Mouse (Mus musculus) embryonic facial prominence, embryonic 12.5 days (tissue): ENCODE results near the gene Morn3. TPM values are rescaled to one million over a fixed set of nuclear protein-coding genes. Genes with fewer than 3 reads are reported as not detected.

ENCODE experiments used
- ATAC-seq: fragments of 200-750 bp; cut with Nextera tagmentation; 2 replicates; pipeline ENCODE4 v1.8.0; 2017; ENCODE audit not compliant: insufficient number of reproducible peaks, insufficient read depth, low FRiP score, low TSS enrichment
- H3K27ac ChIP-seq: fragments of 300-500 bp; sonication (generic); 2 replicates; pipeline ENCODE4 v1.5.1; 2016; ENCODE audit warnings: mild to moderate bottlenecking
- H3K27me3 ChIP-seq: fragments of 300-500 bp; sonication (generic); 2 replicates; pipeline ENCODE4 v1.6.1; 2016; ENCODE audit warnings: mild to moderate bottlenecking, moderate library complexity
- H3K36me3 ChIP-seq: fragments of 300-500 bp; sonication (generic); 2 replicates; pipeline ENCODE4 v1.6.1; 2016; ENCODE audit warnings: mild to moderate bottlenecking
- H3K4me1 ChIP-seq: fragments of 300-500 bp; sonication (generic); 2 replicates; pipeline ENCODE4 v1.6.1; 2016
- H3K4me2 ChIP-seq: fragments of 300-500 bp; sonication (generic); replicated peaks from 2 replicates; pipeline ENCODE4 v1.6.1; 2016; ENCODE audit warnings: mild to moderate bottlenecking, moderate library complexity
- H3K4me3 ChIP-seq: fragments of 300-500 bp; sonication (generic); 2 replicates; pipeline ENCODE4 v1.5.1; 2016; ENCODE audit warnings: mild to moderate bottlenecking
- H3K9ac ChIP-seq: fragments of 300-500 bp; sonication (generic); 2 replicates; pipeline ENCODE4 v1.6.1; 2016; ENCODE audit warnings: mild to moderate bottlenecking, moderate library complexity
- H3K9me3 ChIP-seq: fragments of 300-500 bp; sonication (generic); 2 replicates; pipeline ENCODE4 v1.6.1; 2016; ENCODE audit warnings: mild to moderate bottlenecking, moderate library complexity
- whole genome bisulfite sequencing: fragments of 180-500 bp; shearing (Covaris S2); methylation state at CpG from one replicate; pipeline ENCODE4 v1.1.7; 2016; 5-methylcytosine and 5-hydroxymethylcytosine counted together
- polyA plus RNA-seq: library from polyadenylated mRNA; unstranded; fragments of >200 nt; fragmentation: Nextera tagmentation; extraction: Ambion mirVana; gene quantifications from 2 replicates; pipeline ENCODE4 v1.2.1, GENCODE M21; 2016

Gene Morn3
- polyA plus RNA-seq = not detected in 2 replicates

- Histone ChIP-seq H3K4me2 (no peak within 1 kb of the TSS), H3K27me3 (no peaks in the 10 kb centered on the region), H3K4me3 (no peak within 1 kb of the TSS), H3K36me3 (no peaks in the 10 kb centered on the region), H3K9ac (no peak within 1 kb of the TSS), H3K9me3 (no peaks in the 10 kb centered on the region), H3K27ac (no peak within 1 kb of the TSS), H3K4me1 (peaks cover 7% of the 10 kb centered on the region; the same call in 1 of the 2 replicates)
- 78% methylated on average over 3 of the region's 3 CpGs for WGBS
- no peak for ATAC-seq
These were observed at the start of gene Morn3 for GRCm38 (mm10) chr5:123046916-123047315. Gene Morn3, minus strand, starts transcription at chr5:123047016.

GRCm38 (mm10) chr5:123096299-123096698 is 49.5 kb upstream of the Morn3 start:
- Histone ChIP-seq H3K4me3 (no peak overlapping the region), H3K9me3 (no peaks in the 10 kb centered on the region), H3K27me3 (no peaks in the 10 kb centered on the region), H3K4me1 (no peaks in the 10 kb centered on the region), H3K9ac (no peak overlapping the region), H3K36me3 (peaks cover 15% of the 10 kb centered on the region; the same call in 1 of the 2 replicates), H3K4me2 (no peak overlapping the region), H3K27ac (no peak overlapping the region)
- 86% methylated on average over 8 of the region's 8 CpGs for WGBS
- ATAC-seq = no peak

- Histone ChIP-seq H3K4me1 (no peaks in the 10 kb centered on the region), H3K9me3 (no peaks in the 10 kb centered on the region)
These were observed 47.6 kb upstream of the Morn3 start for GRCm38 (mm10) chr5:123094238-123094991.

GRCm38 (mm10) chr5:123093077-123093633 is 46.3 kb upstream of the Morn3 start:
- H3K36me3 ChIP-seq = no peaks in the 10 kb centered on the region
- no peak overlapping the region for H3K27ac ChIP-seq
- no peak overlapping the region for H3K9ac ChIP-seq
- 82% methylated on average over 14 of the region's 14 CpGs for WGBS
- no peak overlapping the region for H3K4me2 ChIP-seq
- H3K4me3 ChIP-seq = no peak overlapping the region
- ATAC-seq = no peak
- no peaks in the 10 kb centered on the region for H3K27me3 ChIP-seq
- no peaks in the 10 kb centered on the region for H3K4me1 ChIP-seq
- H3K9me3 ChIP-seq = no peaks in the 10 kb centered on the region

More at GRCm38 (mm10) chr5:123094238-123094991, 47.6 kb upstream of the Morn3 start:
- Histone ChIP-seq H3K36me3 (0 out of 2 replicates have a peak, but pooled peaks cover 8% of the 10 kb centered on the region), H3K4me2 (no peak overlapping the region), H3K4me3 (no peak overlapping the region), H3K27ac (no peak overlapping the region), H3K27me3 (no peaks in the 10 kb centered on the region), H3K9ac (no peak overlapping the region)
- WGBS = 86% methylated on average over 25 of the region's 25 CpGs
- no peak for ATAC-seq

- Histone ChIP-seq H3K4me3 (no peak overlapping the region), H3K9ac (no peak overlapping the region), H3K27me3 (no peaks in the 10 kb centered on the region), H3K4me1 (no peaks in the 10 kb centered on the region), H3K27ac (no peak overlapping the region), H3K4me2 (no peak overlapping the region), H3K9me3 (no peaks in the 10 kb centered on the region), H3K36me3 (no peaks in the 10 kb centered on the region)
- 86% methylated on average over 10 of the region's 10 CpGs for WGBS
- no peak for ATAC-seq
These were observed 43.9 kb upstream of the Morn3 start for GRCm38 (mm10) chr5:123090560-123091306.

GRCm38 (mm10) chr5:123088784-123089183 is 42.0 kb upstream of the Morn3 start:
- Histone ChIP-seq H3K9ac (no peak overlapping the region), H3K27me3 (no peaks in the 10 kb centered on the region), H3K36me3 (no peaks in the 10 kb centered on the region), H3K9me3 (no peaks in the 10 kb centered on the region), H3K4me3 (no peak overlapping the region), H3K4me1 (no peaks in the 10 kb centered on the region), H3K4me2 (no peak overlapping the region), H3K27ac (no peak overlapping the region)
- ATAC-seq = no peak
- WGBS = 90% methylated on average over 4 of the region's 4 CpGs

GRCm38 (mm10) chr5:123086501-123086900 is 39.7 kb upstream of the Morn3 start:
- H3K9ac ChIP-seq = no peak overlapping the region
- no peaks in the 10 kb centered on the region for H3K4me1 ChIP-seq
- no peaks in the 10 kb centered on the region for H3K36me3 ChIP-seq
- no peak for ATAC-seq
- 79% methylated on average over 2 of the region's 2 CpGs for WGBS
- no peaks in the 10 kb centered on the region for H3K9me3 ChIP-seq
- H3K4me3 ChIP-seq = no peak overlapping the region
- no peak overlapping the region for H3K27ac ChIP-seq
- H3K27me3 ChIP-seq = no peaks in the 10 kb centered on the region
- no peak overlapping the region for H3K4me2 ChIP-seq

GRCm38 (mm10) chr5:123083340-123084050 is 36.7 kb upstream of the Morn3 start:
- no peaks in the 10 kb centered on the region for H3K4me1 ChIP-seq
- no peaks in the 10 kb centered on the region for H3K36me3 ChIP-seq
- H3K27ac ChIP-seq = no peak overlapping the region
- H3K4me2 ChIP-seq = no peak overlapping the region
- H3K9me3 ChIP-seq = no peaks in the 10 kb centered on the region
- no peak overlapping the region for H3K9ac ChIP-seq
- ATAC-seq = no peak
- H3K27me3 ChIP-seq = no peaks in the 10 kb centered on the region
- H3K4me3 ChIP-seq = no peak overlapping the region
- whole genome bisulfite sequencing = 67% methylated on average over 13 of the region's 13 CpGs

GRCm38 (mm10) chr5:123080510-123080909 is 33.7 kb upstream of the Morn3 start:
- peaks cover 15% of the 10 kb centered on the region for H3K4me1 ChIP-seq
- H3K9me3 ChIP-seq = no peaks in the 10 kb centered on the region
- WGBS = 95% methylated on average over 12 of the region's 13 CpGs
- H3K4me3 ChIP-seq = no peak overlapping the region
- no peak overlapping the region for H3K9ac ChIP-seq
- H3K27me3 ChIP-seq = no peaks in the 10 kb centered on the region; the same call in 1 of the 2 replicates
- no peaks in the 10 kb centered on the region for H3K36me3 ChIP-seq
- no peak overlapping the region for H3K27ac ChIP-seq
- no peak for ATAC-seq
- H3K4me2 ChIP-seq = no peak overlapping the region

- Histone ChIP-seq H3K27ac (no peak overlapping the region), H3K4me3 (no peak overlapping the region), H3K36me3 (no peaks in the 10 kb centered on the region), H3K9me3 (no peaks in the 10 kb centered on the region), H3K9ac (no peak overlapping the region), H3K27me3 (no peaks in the 10 kb centered on the region; the same call in 1 of the 2 replicates), H3K4me1 (peaks cover 18% of the 10 kb centered on the region), H3K4me2 (no peak overlapping the region)
- 49% methylated on average over 8 of the region's 8 CpGs for WGBS
- no peak for ATAC-seq
These were observed 33.2 kb upstream of the Morn3 start for GRCm38 (mm10) chr5:123080041-123080440.

GRCm38 (mm10) chr5:123079568-123079967 is 32.8 kb upstream of the Morn3 start:
- Histone ChIP-seq H3K4me3 (no peak overlapping the region), H3K36me3 (no peaks in the 10 kb centered on the region), H3K27me3 (no peaks in the 10 kb centered on the region; the same call in 1 of the 2 replicates), H3K9me3 (no peaks in the 10 kb centered on the region), H3K27ac (no peak overlapping the region), H3K4me2 (no peak overlapping the region), H3K9ac (no peak overlapping the region), H3K4me1 (peaks cover 18% of the 10 kb centered on the region)
- WGBS = 86% methylated on average over 1 of the region's 1 CpGs
- ATAC-seq = no peak
